In the genomic region with DNA sequence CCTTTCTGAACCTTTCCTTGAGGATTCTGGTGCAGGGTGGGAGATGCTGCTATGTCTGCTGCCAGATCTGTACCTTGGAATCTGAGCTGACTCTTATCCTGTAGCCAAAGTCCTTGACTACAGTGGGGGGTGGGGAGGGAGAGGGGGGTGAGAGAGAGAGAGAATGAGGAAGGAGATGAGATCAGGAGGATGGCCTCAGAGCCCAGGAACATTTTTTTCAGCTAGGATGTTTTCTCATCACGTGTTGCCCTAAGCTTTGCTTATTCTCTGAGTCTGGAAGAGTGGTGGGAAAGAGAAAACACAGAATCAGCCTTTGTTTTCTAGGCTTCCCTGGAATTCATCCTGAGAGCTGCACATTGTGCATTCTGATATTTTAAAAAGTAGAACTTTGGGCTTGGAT, we compare ENCODE assay signal across 8 mouse cellular contexts. TPM values are rescaled to one million over a fixed set of nuclear protein-coding genes. Genes with fewer than 3 reads are reported as not detected.
DNase-seq lines count a peak whose midpoint lies in the region; ATAC-seq lines count a peak whose summit lies in the region.

No protein-coding gene starts in this region.

- H3K9me3 ChIP-seq in lung, embryonic 15.5 days = no peaks in the 10 kb centered on the region
- H3K9me3 ChIP-seq in forebrain, embryonic 10.5 days = no peaks in the 10 kb centered on the region
- H3K9me3 ChIP-seq in neural tube, embryonic 14.5 days (ENCODE audit: control insufficient read depth, low read length) = no peaks in the 10 kb centered on the region

- H3K27me3 ChIP-seq in lung, embryonic 15.5 days = no peaks in the 10 kb centered on the region
- no peaks in the 10 kb centered on the region for H3K27me3 ChIP-seq in forebrain, embryonic 10.5 days (ENCODE audit: poor library complexity, severe bottlenecking)
- no peaks in the 10 kb centered on the region for H3K27me3 ChIP-seq in neural tube, embryonic 14.5 days (ENCODE audit: control insufficient read depth, insufficient read depth, low read length)

- H3K4me2 ChIP-seq in lung, embryonic 15.5 days = peak overlapping the region; percentile 74
- H3K4me2 ChIP-seq in neural tube, embryonic 14.5 days (ENCODE audit: low read depth, low read length) = peak overlapping the region; percentile 80

- ATAC-seq in lung, embryonic 15.5 days (ENCODE audit: borderline replicate concordance, extremely low read depth, low FRiP score, low TSS enrichment) = no peak
- no peak for ATAC-seq in neural tube, embryonic 14.5 days (ENCODE audit: low read depth)

- H3K4me3 ChIP-seq in lung, embryonic 15.5 days = peak overlapping the region; percentile 84
- H3K4me3 ChIP-seq in forebrain, embryonic 10.5 days = peak overlapping the region; percentile 94
- peak overlapping the region; percentile 88 for H3K4me3 ChIP-seq in neural tube, embryonic 14.5 days (ENCODE audit: low read depth, low read length)

- DNase-seq in lung, postnatal 10 days = no peak
- DNase-seq in forebrain, embryonic 10.5 days (ENCODE audit: extremely low spot score, low spot score) = no peak
- peak; percentile 29 to 55 for DNase-seq in kidney, postnatal 36 days
- DNase-seq in layer of hippocampus, adult 9-10 months (ENCODE audit: low spot score) = no peak
- DNase-seq in adrenal gland, postnatal 25 days = no peak
- no peak for DNase-seq in layer of hippocampus, adult 11-12 months (ENCODE audit: low spot score)

- H3K36me3 ChIP-seq in lung, embryonic 15.5 days = 0 out of 2 replicates have a peak, but pooled peaks cover 3% of the 10 kb centered on the region
- H3K36me3 ChIP-seq in forebrain, embryonic 10.5 days (replicated peaks) = peaks cover 26% of the 10 kb centered on the region
- H3K36me3 ChIP-seq in neural tube, embryonic 14.5 days (ENCODE audit: control insufficient read depth, insufficient read depth, low read length) = no peaks in the 10 kb centered on the region

- peaks cover 45% of the 10 kb centered on the region for H3K4me1 ChIP-seq in lung, embryonic 15.5 days
- H3K4me1 ChIP-seq in forebrain, embryonic 10.5 days = peaks cover 35% of the 10 kb centered on the region
- peaks cover 33% of the 10 kb centered on the region for H3K4me1 ChIP-seq in neural tube, embryonic 14.5 days (ENCODE audit: control insufficient read depth, insufficient read depth, low read length)

- peak overlapping the region; percentile 86; the same call in 1 of the 2 replicates for H3K9ac ChIP-seq in lung, embryonic 15.5 days
- peak overlapping the region; percentile 88; the same call in 1 of the 2 replicates for H3K9ac ChIP-seq in neural tube, embryonic 14.5 days (replicated peaks; ENCODE audit: low read depth, low read length)

- 0% methylated on average over 1 of the region's 1 CpGs for WGBS in lung, embryonic 15.5 days
- 29% methylated on average over 1 of the region's 1 CpGs for WGBS in forebrain, embryonic 10.5 days
- 33% methylated on average over 1 of the region's 1 CpGs for WGBS in neural tube, embryonic 14.5 days

- H3K27ac ChIP-seq in lung, embryonic 15.5 days = no peak overlapping the region
- H3K27ac ChIP-seq in forebrain, embryonic 10.5 days = peak overlapping the region; percentile 96; the same call in 1 of the 2 replicates
- no peak overlapping the region; the same call in 1 of the 2 replicates for H3K27ac ChIP-seq in neural tube, embryonic 14.5 days (ENCODE audit: low read depth, low read length)

RNA-seq across cellular contexts. Expression of a gene that starts 2.2 kb away (rescaled TPM):
- polyA plus RNA-seq in lung, embryonic 15.5 days (2015; fragmentation: Nextera tagmentation; extraction: Ambion mirVana) = 12.0 and 17.2 TPM in 2 replicates
- 11.4 and 13.6 TPM in 2 replicates for polyA plus RNA-seq in forebrain, embryonic 10.5 days (2016; fragmentation: Nextera tagmentation; extraction: Ambion mirVana)
- 47.2 and 53.6 TPM in 2 replicates for polyA plus RNA-seq in neural tube, embryonic 14.5 days (2014; fragmentation: Nextera tagmentation; extraction: Ambion mirVana)
- 93.8 and 99.7 TPM in 2 replicates for total RNA-seq in adrenal gland, postnatal 25 days (2021)

RNA-seq across cellular contexts. Expression of a gene that starts 58.2 kb away (rescaled TPM):
- polyA plus RNA-seq in lung, embryonic 15.5 days (2015; fragmentation: Nextera tagmentation; extraction: Ambion mirVana) = 120 and 130 TPM in 2 replicates
- 4.2 TPM in 2 replicates for polyA plus RNA-seq in forebrain, embryonic 10.5 days (2016; fragmentation: Nextera tagmentation; extraction: Ambion mirVana)
- polyA plus RNA-seq in neural tube, embryonic 14.5 days (2014; fragmentation: Nextera tagmentation; extraction: Ambion mirVana) = 2.9 and 4.9 TPM in 2 replicates
- total RNA-seq in adrenal gland, postnatal 25 days (2021) = 56.7 and 68.9 TPM in 2 replicates

Comparison
In these comparisons a context has a peak if more than half of its experiments do, and no peak if none do; other contexts are left out.
1. DNase-seq: peak in kidney, postnatal 36 days (2 of 2); none in lung, postnatal 10 days (single experiment), forebrain, embryonic 10.5 days (single experiment), layer of hippocampus, adult 9-10 months (single experiment), adrenal gland, postnatal 25 days (single experiment) and layer of hippocampus, adult 11-12 months (single experiment).
2. RNA of a gene that starts 58.2 kb away (polyA plus RNA-seq): 120 to 130 TPM in lung, embryonic 15.5 days; 4.2 TPM in forebrain, embryonic 10.5 days and 2.9 to 4.9 TPM in neural tube, embryonic 14.5 days; every median in the first group is over 10 times any median in the second.
3. Peak in every context shown above with its lines, with median percentiles within 50 percentile points of each other: H3K4me3 ChIP-seq.